ENCODE assay signal across 8 mouse cellular contexts in genomic region chr17:24737135-24737810, GRCm38 (mm10). TPM values are rescaled to one million over a fixed set of nuclear protein-coding genes. Genes with fewer than 3 reads are reported as not detected.
A peak's percentile ranks its signal among the peaks of the same experiment; 100 is the strongest.
DNase-seq lines count a peak whose midpoint lies in the region; ATAC-seq and TF ChIP-seq lines count a peak whose summit lies in the region.

No protein-coding gene starts in this region.

- TF ChIP-seq POLR2A in cortical plate, adult 2 months (IDR thresholded peaks at IDR 0.05; ENCODE audit: extremely low read depth, insufficient read depth, low read length), result no peak

- no peak for ATAC-seq in heart, embryonic 11.5 days (replicated peaks; ENCODE audit: insufficient number of reproducible peaks, low FRiP score, low TSS enrichment)
- ATAC-seq in intestine, postnatal 0 days, result no peak
- peak; percentile 22; the same call in 1 of the 2 replicates for ATAC-seq in megakaryocyte-erythroid progenitor cell, adult 5-6 weeks (replicated peaks; ENCODE audit: low FRiP score, low TSS enrichment, poor library complexity, severe bottlenecking)

- peaks cover 10% of the 10 kb centered on the region for H3K4me1 ChIP-seq in heart, embryonic 11.5 days (ENCODE audit: control insufficient read depth, insufficient read depth, low read length)
- H3K4me1 ChIP-seq in cortical plate, adult 2 months (ENCODE audit: control insufficient read depth, insufficient read depth, low read length), result peaks cover 3% of the 10 kb centered on the region; the same call in 1 of the 2 replicates
- H3K4me1 ChIP-seq in intestine, postnatal 0 days (replicated peaks; ENCODE audit: control insufficient read depth, insufficient read depth, low read length), result 0 out of 2 replicates have a peak, but pooled peaks cover 9% of the 10 kb centered on the region

- no peak for TF ChIP-seq CTCF in cortical plate, adult 2 months (IDR thresholded peaks at IDR 0.05; ENCODE audit: extremely low read depth, insufficient read depth, low read length)
- peak; percentile 56 for TF ChIP-seq CTCF in intestine, postnatal 0 days (IDR thresholded peaks at IDR 0.05; ENCODE audit: low read depth)

- DNase-seq in heart, adult 11 months, result no peak
- DNase-seq in left cerebral cortex, postnatal 10 days (ENCODE audit: extremely low spot score in 1 of 2, low spot score in 2 of 2), result no peak
- DNase-seq in gastrocnemius, postnatal 14 days, result no peak
- no peak for DNase-seq in left cerebral cortex, adult 18-20 months (ENCODE audit: low spot score in 2 of 2)

- no peak overlapping the region for H3K27ac ChIP-seq in heart, embryonic 11.5 days (ENCODE audit: low read depth, low read length)
- no peak overlapping the region for H3K27ac ChIP-seq in cortical plate, adult 2 months (ENCODE audit: insufficient read depth, low read length)
- peak overlapping the region; percentile 65; the same call in 1 of the 2 replicates for H3K27ac ChIP-seq in intestine, postnatal 0 days (ENCODE audit: low read depth, low read length)

- no peaks in the 10 kb centered on the region for H3K36me3 ChIP-seq in heart, embryonic 11.5 days (ENCODE audit: control insufficient read depth, insufficient read depth, low read length)
- peaks cover 10% of the 10 kb centered on the region; the same call in 1 of the 2 replicates for H3K36me3 ChIP-seq in intestine, postnatal 0 days (ENCODE audit: control insufficient read depth, insufficient read depth)

- no peaks in the 10 kb centered on the region for H3K9me3 ChIP-seq in heart, embryonic 11.5 days (replicated peaks; ENCODE audit: control insufficient read depth, low read length)
- no peaks in the 10 kb centered on the region for H3K9me3 ChIP-seq in intestine, postnatal 0 days (ENCODE audit: control insufficient read depth)

- peak overlapping the region; percentile 94 for H3K4me2 ChIP-seq in heart, embryonic 11.5 days
- H3K4me2 ChIP-seq in intestine, postnatal 0 days (replicated peaks; ENCODE audit: low read depth), result peak overlapping the region; percentile 83

- H3K4me3 ChIP-seq in heart, embryonic 11.5 days (ENCODE audit: low read depth, low read length), result peak overlapping the region; percentile 73
- peak overlapping the region; percentile 56 for H3K4me3 ChIP-seq in cortical plate, adult 2 months (ENCODE audit: insufficient read depth, low read length)
- peak overlapping the region; percentile 64 for H3K4me3 ChIP-seq in intestine, postnatal 0 days (ENCODE audit: low read depth, low read length)

- H3K9ac ChIP-seq in heart, embryonic 11.5 days (ENCODE audit: low read depth, low read length), result peak overlapping the region; percentile 78
- peak overlapping the region; percentile 58 for H3K9ac ChIP-seq in intestine, postnatal 0 days (ENCODE audit: low read depth, low read length)

- WGBS in heart, embryonic 11.5 days (ENCODE audit: insufficient replicate concordance), result 24% methylated on average over 8 of the region's 8 CpGs
- 15% methylated on average over 8 of the region's 8 CpGs for WGBS in intestine, postnatal 0 days

- no peaks in the 10 kb centered on the region for H3K27me3 ChIP-seq in heart, embryonic 11.5 days (ENCODE audit: control insufficient read depth, insufficient read depth, low read length)
- H3K27me3 ChIP-seq in intestine, postnatal 0 days (replicated peaks; ENCODE audit: control insufficient read depth, insufficient read depth, low read length), result no peaks in the 10 kb centered on the region

- intact Hi-C loops in left cerebral cortex, postnatal 10 days (cut with DNase I), result loop anchor here (5.0 kb wide), 1 partner anchor 145 kb away; no protein-coding TSS in a partner anchor
- intact Hi-C loops in gastrocnemius, postnatal 14 days (cut with DNase I; ENCODE audit: low total_unique reads), result no loop called here

RNA-seq across cellular contexts. Expression of gene Msrb1, which starts 0.8 kb away (rescaled TPM):
- polyA plus RNA-seq in heart, embryonic 11.5 days (2014; fragmentation: Nextera tagmentation; extraction: Ambion mirVana), result 19.5 and 20.9 TPM in 2 replicates
- 47.3 and 53.0 TPM in 2 replicates for polyA plus RNA-seq in cortical plate, adult 2 months (2012; rRNA removed)
- 47.4 and 47.8 TPM in 2 replicates for polyA plus RNA-seq in intestine, postnatal 0 days (2015; fragmentation: Nextera tagmentation; extraction: Ambion mirVana)
- 42.8 and 43.9 TPM in 2 replicates for total RNA-seq in megakaryocyte-erythroid progenitor cell, adult 5-6 weeks (2014; fragmentation: Nextera tagmentation)
- 34.6 and 54.0 TPM in 2 replicates for total RNA-seq in megakaryocyte-erythroid progenitor cell, adult 5-6 weeks (2017)
- total RNA-seq in left cerebral cortex, postnatal 10 days (2021), result 10 to 100 TPM; 44.2 to 47.8 TPM
- 100 to 1,000 TPM; 143 to 165 TPM for total RNA-seq in gastrocnemius, postnatal 14 days (2021)
- 10 to 100 TPM; 34.9 to 37.2 TPM for total RNA-seq in left cerebral cortex, adult 18-20 months (2021)

RNA-seq across cellular contexts. Expression of gene Rpl3l, which starts 9.7 kb away (rescaled TPM):
- polyA plus RNA-seq in heart, embryonic 11.5 days (2014; fragmentation: Nextera tagmentation; extraction: Ambion mirVana), result 0.40 and 0.44 TPM in 2 replicates
- 0.48 and 0.57 TPM in 2 replicates for polyA plus RNA-seq in cortical plate, adult 2 months (2012; rRNA removed)
- polyA plus RNA-seq in intestine, postnatal 0 days (2015; fragmentation: Nextera tagmentation; extraction: Ambion mirVana), result 0.27 TPM in 1 of 2 replicates, not detected in the other
- total RNA-seq in megakaryocyte-erythroid progenitor cell, adult 5-6 weeks (2014; fragmentation: Nextera tagmentation), result 0.76 TPM in 1 of 2 replicates, not detected in the other
- total RNA-seq in megakaryocyte-erythroid progenitor cell, adult 5-6 weeks (2017), result 2.0 TPM in 1 of 2 replicates, not detected in the other
- under 1 TPM; 0.43 to 0.49 TPM for total RNA-seq in left cerebral cortex, postnatal 10 days (2021)
- 100 to 1,000 TPM; 781 to 864 TPM for total RNA-seq in gastrocnemius, postnatal 14 days (2021)
- total RNA-seq in left cerebral cortex, adult 18-20 months (2021), result under 1 TPM; 0.40 to 0.65 TPM

RNA-seq across cellular contexts. Expression of gene Ndufb10, which starts 13.0 kb away (rescaled TPM):
- 373 and 401 TPM in 2 replicates for polyA plus RNA-seq in heart, embryonic 11.5 days (2014; fragmentation: Nextera tagmentation; extraction: Ambion mirVana)
- 428 and 431 TPM in 2 replicates for polyA plus RNA-seq in cortical plate, adult 2 months (2012; rRNA removed)
- 406 and 413 TPM in 2 replicates for polyA plus RNA-seq in intestine, postnatal 0 days (2015; fragmentation: Nextera tagmentation; extraction: Ambion mirVana)
- 367 and 415 TPM in 2 replicates for total RNA-seq in megakaryocyte-erythroid progenitor cell, adult 5-6 weeks (2014; fragmentation: Nextera tagmentation)
- 283 and 299 TPM in 2 replicates for total RNA-seq in megakaryocyte-erythroid progenitor cell, adult 5-6 weeks (2017)
- total RNA-seq in left cerebral cortex, postnatal 10 days (2021), result 100 to 1,000 TPM; 156 to 176 TPM
- 100 to 1,000 TPM; 467 to 532 TPM for total RNA-seq in gastrocnemius, postnatal 14 days (2021)
- total RNA-seq in left cerebral cortex, adult 18-20 months (2021), result 100 to 1,000 TPM; 220 to 246 TPM

RNA-seq across cellular contexts. Expression of gene Hs3st6, which starts 15.5 kb away (rescaled TPM):
- 0.34 TPM in 1 of 2 replicates, not detected in the other for polyA plus RNA-seq in heart, embryonic 11.5 days (2014; fragmentation: Nextera tagmentation; extraction: Ambion mirVana)
- polyA plus RNA-seq in cortical plate, adult 2 months (2012; rRNA removed), result 0.29 and 0.44 TPM in 2 replicates
- 0.25 and 0.47 TPM in 2 replicates for polyA plus RNA-seq in intestine, postnatal 0 days (2015; fragmentation: Nextera tagmentation; extraction: Ambion mirVana)
- total RNA-seq in megakaryocyte-erythroid progenitor cell, adult 5-6 weeks (2014; fragmentation: Nextera tagmentation), result not detected in 2 replicates
- not detected in 2 replicates for total RNA-seq in megakaryocyte-erythroid progenitor cell, adult 5-6 weeks (2017)
- total RNA-seq in left cerebral cortex, postnatal 10 days (2021), result under 1 TPM in 1 of 2 experiments, not detected in 1; 0.49 TPM
- not detected for total RNA-seq in gastrocnemius, postnatal 14 days (2021)
- 1 to 10 TPM in 1 of 2 experiments, under 1 TPM in 1; 0.30 to 1.0 TPM for total RNA-seq in left cerebral cortex, adult 18-20 months (2021)

RNA-seq across cellular contexts. Expression of gene Rps2, which starts 19.4 kb away (rescaled TPM):
- polyA plus RNA-seq in heart, embryonic 11.5 days (2014; fragmentation: Nextera tagmentation; extraction: Ambion mirVana), result 1,091 and 1,195 TPM in 2 replicates
- polyA plus RNA-seq in cortical plate, adult 2 months (2012; rRNA removed), result 980 and 1,011 TPM in 2 replicates
- 757 and 776 TPM in 2 replicates for polyA plus RNA-seq in intestine, postnatal 0 days (2015; fragmentation: Nextera tagmentation; extraction: Ambion mirVana)
- 6,242 and 6,563 TPM in 2 replicates for total RNA-seq in megakaryocyte-erythroid progenitor cell, adult 5-6 weeks (2014; fragmentation: Nextera tagmentation)
- total RNA-seq in megakaryocyte-erythroid progenitor cell, adult 5-6 weeks (2017), result 1,324 and 2,144 TPM in 2 replicates
- 100 to 1,000 TPM; 575 to 607 TPM for total RNA-seq in left cerebral cortex, postnatal 10 days (2021)
- 100 to 1,000 TPM; 643 to 719 TPM for total RNA-seq in gastrocnemius, postnatal 14 days (2021)
- 100 to 1,000 TPM; 268 to 301 TPM for total RNA-seq in left cerebral cortex, adult 18-20 months (2021)

Comparison
In these comparisons a context has a peak if more than half of its experiments do, and no peak if none do; other contexts are left out.
1. RNA of gene Rpl3l, which starts 9.7 kb away (total RNA-seq): 781 to 864 TPM in gastrocnemius, postnatal 14 days; 0.76 to 2.0 TPM in megakaryocyte-erythroid progenitor cell, adult 5-6 weeks, 0.40 to 0.65 TPM in left cerebral cortex, adult 18-20 months and 0.43 to 0.49 TPM in left cerebral cortex, postnatal 10 days; every median in the first group is over 100 times any median in the second.
2. Peak in every context shown above with its lines, with median percentiles within 50 percentile points of each other: H3K4me3 ChIP-seq.